Mouse (Mus musculus): ENCODE data around the gene Def6. TPM values are rescaled to one million over a fixed set of nuclear protein-coding genes. Genes with fewer than 3 reads are reported as not detected.
A peak's percentile ranks its signal among the peaks of the same experiment; 100 is the strongest.

The Def6 gene
- polyA plus RNA-seq, 1 experiment from 2014 or later, result 6.5 TPM

DNA sequence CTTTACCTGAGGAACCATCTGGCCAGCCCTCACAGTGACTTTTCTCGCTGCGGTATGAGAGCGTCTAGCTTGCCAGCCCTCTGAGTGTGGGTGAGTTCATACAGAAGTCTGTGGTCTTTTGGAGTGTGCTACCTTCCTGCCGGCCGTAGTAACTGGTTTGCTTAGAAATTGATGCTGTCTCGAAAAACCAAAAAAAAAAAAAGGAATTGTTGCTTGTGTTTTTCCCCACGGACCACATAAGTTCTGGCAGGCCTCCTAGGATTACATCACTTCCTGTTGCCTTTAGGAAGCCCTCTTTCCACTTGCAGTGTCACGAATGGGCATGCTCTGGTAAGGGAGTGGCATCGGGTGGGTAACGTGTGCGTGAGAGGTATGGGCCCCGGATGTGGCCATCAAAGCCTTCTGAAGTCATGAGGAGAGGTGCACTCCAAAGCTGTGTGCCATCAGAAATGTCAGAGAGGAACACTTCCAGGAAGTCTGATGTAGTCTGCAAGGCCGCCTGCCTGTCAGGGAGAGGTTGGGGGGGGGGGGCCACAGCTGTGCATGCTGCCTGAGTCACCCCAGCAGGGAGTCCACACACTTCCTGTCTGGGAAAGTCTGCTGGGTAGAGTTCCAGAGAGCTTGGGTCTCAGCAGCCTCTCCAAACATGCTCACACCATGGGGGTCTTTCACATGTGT is 49.2 kb downstream of the Def6 start:
- ATAC-seq (ENCODE audit: low FRiP score) (no peak), DNase-seq (ENCODE audit: low spot score) (no peak)
- no peaks in the 10 kb centered on the region for H3K27me3 ChIP-seq (ENCODE audit: control insufficient read depth, insufficient read depth, low read length)
- no peak overlapping the region for H3K4me2 ChIP-seq (replicated peaks)
- no peak overlapping the region for H3K9ac ChIP-seq
- H3K4me3 ChIP-seq (replicated peaks; ENCODE audit: low read length), result no peak overlapping the region
- no peaks in the 10 kb centered on the region for H3K36me3 ChIP-seq (replicated peaks; ENCODE audit: control insufficient read depth, insufficient read depth)
- 81% methylated on average over 13 of the region's 13 CpGs for WGBS
- peak overlapping the region; percentile 1; the same call in 1 of the 2 replicates for H3K27ac ChIP-seq
- H3K4me1 ChIP-seq (replicated peaks; ENCODE audit: control insufficient read depth, insufficient read depth, low read length), result peaks cover 20% of the 10 kb centered on the region
- H3K9me3 ChIP-seq (ENCODE audit: control insufficient read depth, low read length), result no peaks in the 10 kb centered on the region

- DNase-seq (ENCODE audit: low spot score) (no peak), ATAC-seq (ENCODE audit: low FRiP score) (no peak)
- Histone ChIP-seq H3K9ac (no peak overlapping the region), H3K27ac (no peak overlapping the region), H3K4me2 (replicated peaks) (no peak overlapping the region), H3K4me3 (replicated peaks; ENCODE audit: low read length) (no peak overlapping the region), H3K27me3 (ENCODE audit: control insufficient read depth, insufficient read depth, low read length) (no peaks in the 10 kb centered on the region), H3K9me3 (ENCODE audit: control insufficient read depth, low read length) (no peaks in the 10 kb centered on the region), H3K4me1 (replicated peaks; ENCODE audit: control insufficient read depth, insufficient read depth, low read length) (peaks cover 14% of the 10 kb centered on the region), H3K36me3 (replicated peaks; ENCODE audit: control insufficient read depth, insufficient read depth) (no peaks in the 10 kb centered on the region)
- WGBS, result 87% methylated on average over 9 of the region's 9 CpGs
Observed at GRCm38 (mm10) chr17:28258325-28258724, 50.7 kb downstream of the Def6 start.

GRCm38 (mm10) chr17:28259890-28260542 is 52.4 kb downstream of the Def6 start:
- H3K27ac ChIP-seq, result no peak overlapping the region
- peaks cover 14% of the 10 kb centered on the region for H3K4me1 ChIP-seq (replicated peaks; ENCODE audit: control insufficient read depth, insufficient read depth, low read length)
- H3K9ac ChIP-seq, result no peak overlapping the region
- no peaks in the 10 kb centered on the region for H3K36me3 ChIP-seq (replicated peaks; ENCODE audit: control insufficient read depth, insufficient read depth)
- H3K4me3 ChIP-seq (replicated peaks; ENCODE audit: low read length), result no peak overlapping the region
- no peak for ATAC-seq (ENCODE audit: low FRiP score)
- 78% methylated on average over 16 of the region's 16 CpGs for WGBS
- no peaks in the 10 kb centered on the region for H3K27me3 ChIP-seq (ENCODE audit: control insufficient read depth, insufficient read depth, low read length)
- no peaks in the 10 kb centered on the region for H3K9me3 ChIP-seq (ENCODE audit: control insufficient read depth, low read length)
- DNase-seq (ENCODE audit: low spot score), result no peak
- H3K4me2 ChIP-seq (replicated peaks), result no peak overlapping the region

- 88% methylated on average over 9 of the region's 9 CpGs for WGBS
- Histone ChIP-seq H3K9me3 (ENCODE audit: control insufficient read depth, low read length) (no peaks in the 10 kb centered on the region), H3K27me3 (ENCODE audit: control insufficient read depth, insufficient read depth, low read length) (no peaks in the 10 kb centered on the region), H3K4me3 (replicated peaks; ENCODE audit: low read length) (no peak overlapping the region), H3K4me2 (replicated peaks) (no peak overlapping the region), H3K27ac (no peak overlapping the region), H3K36me3 (replicated peaks; ENCODE audit: control insufficient read depth, insufficient read depth) (no peaks in the 10 kb centered on the region), H3K9ac (no peak overlapping the region), H3K4me1 (replicated peaks; ENCODE audit: control insufficient read depth, insufficient read depth, low read length) (peaks cover 10% of the 10 kb centered on the region)
- DNase-seq (ENCODE audit: low spot score) (no peak), ATAC-seq (ENCODE audit: low FRiP score) (no peak)
Observed at GRCm38 (mm10) chr17:28260543-28260909, 52.9 kb downstream of the Def6 start.

DNA sequence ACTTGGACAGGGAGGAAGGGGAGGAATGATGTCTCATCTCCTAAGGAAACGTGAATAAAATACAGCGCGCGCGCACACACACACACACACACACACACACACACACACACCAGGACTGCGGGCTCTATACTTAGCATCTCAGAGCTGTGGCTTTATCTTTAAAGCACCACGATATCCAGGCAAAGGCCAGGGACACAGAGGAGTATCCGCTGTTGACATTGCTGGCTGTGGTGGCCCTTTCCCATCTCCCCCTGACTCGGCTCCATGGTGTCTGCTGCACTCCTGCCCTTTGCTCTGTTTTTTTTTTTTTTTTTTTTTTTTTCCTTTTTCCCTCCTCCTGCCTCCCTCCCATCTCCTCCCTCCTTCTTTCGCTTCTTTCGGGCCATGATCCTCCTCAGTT is 54.2 kb downstream of the Def6 start:
- Histone ChIP-seq H3K27ac (no peak overlapping the region), H3K27me3 (ENCODE audit: control insufficient read depth, insufficient read depth, low read length) (no peaks in the 10 kb centered on the region), H3K9me3 (ENCODE audit: control insufficient read depth, low read length) (no peaks in the 10 kb centered on the region), H3K4me3 (replicated peaks; ENCODE audit: low read length) (no peak overlapping the region), H3K9ac (no peak overlapping the region), H3K4me1 (replicated peaks; ENCODE audit: control insufficient read depth, insufficient read depth, low read length) (peaks cover 3% of the 10 kb centered on the region; the same call in 1 of the 2 replicates), H3K36me3 (replicated peaks; ENCODE audit: control insufficient read depth, insufficient read depth) (no peaks in the 10 kb centered on the region), H3K4me2 (replicated peaks) (no peak overlapping the region)
- 80% methylated on average over 11 of the region's 11 CpGs for WGBS
- no peak for ATAC-seq (ENCODE audit: low FRiP score)
- no peak for DNase-seq (ENCODE audit: low spot score)

DNA sequence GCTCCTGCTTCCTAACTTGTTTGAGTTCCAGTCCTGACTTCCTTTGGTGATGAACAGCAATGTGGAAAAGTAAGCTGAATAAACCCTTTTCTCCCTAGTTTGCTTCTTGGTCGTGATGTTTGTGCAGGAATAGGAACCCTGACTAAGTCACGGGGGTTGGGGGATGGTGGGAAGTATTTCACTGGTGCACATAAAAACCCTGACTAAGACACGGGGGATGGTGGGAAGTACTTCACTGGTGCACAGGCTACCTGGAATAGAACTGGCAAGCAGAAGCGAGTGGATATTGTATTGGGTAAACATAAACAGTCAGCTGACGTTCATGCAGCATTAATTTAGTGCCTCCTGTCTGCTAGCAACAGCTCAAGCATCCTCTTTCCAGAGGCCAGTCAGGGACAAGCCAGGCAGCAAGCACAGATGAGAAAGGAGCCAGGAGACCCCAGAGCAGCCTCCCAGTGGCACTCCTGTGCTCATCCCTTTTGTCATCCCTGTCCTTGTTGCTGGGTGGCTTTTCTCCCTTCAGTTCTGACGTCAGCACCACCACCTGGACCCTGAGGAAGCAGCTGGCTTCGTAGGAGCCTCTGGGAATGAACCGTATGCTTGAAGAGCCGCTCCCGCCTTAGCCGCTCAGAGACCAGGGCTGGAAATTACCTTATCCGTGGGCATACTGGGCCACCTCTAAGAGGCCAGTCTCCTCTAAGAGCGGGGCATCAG is 55.8 kb downstream of the Def6 start:
- Histone ChIP-seq H3K27ac (no peak overlapping the region), H3K27me3 (ENCODE audit: control insufficient read depth, insufficient read depth, low read length) (no peaks in the 10 kb centered on the region), H3K4me1 (replicated peaks; ENCODE audit: control insufficient read depth, insufficient read depth, low read length) (no peaks in the 10 kb centered on the region), H3K9ac (no peak overlapping the region), H3K4me3 (replicated peaks; ENCODE audit: low read length) (no peak overlapping the region), H3K9me3 (ENCODE audit: control insufficient read depth, low read length) (no peaks in the 10 kb centered on the region), H3K4me2 (replicated peaks) (no peak overlapping the region), H3K36me3 (replicated peaks; ENCODE audit: control insufficient read depth, insufficient read depth) (no peaks in the 10 kb centered on the region)
- 63% methylated on average over 13 of the region's 13 CpGs for WGBS
- no peak for ATAC-seq (ENCODE audit: low FRiP score)
- DNase-seq (ENCODE audit: low spot score), result no peak

- Histone ChIP-seq H3K27me3 (ENCODE audit: control insufficient read depth, insufficient read depth, low read length) (no peaks in the 10 kb centered on the region), H3K9me3 (ENCODE audit: control insufficient read depth, low read length) (no peaks in the 10 kb centered on the region), H3K36me3 (replicated peaks; ENCODE audit: control insufficient read depth, insufficient read depth) (no peaks in the 10 kb centered on the region), H3K27ac (no peak overlapping the region), H3K4me3 (replicated peaks; ENCODE audit: low read length) (no peak overlapping the region), H3K4me2 (replicated peaks) (no peak overlapping the region), H3K4me1 (replicated peaks; ENCODE audit: control insufficient read depth, insufficient read depth, low read length) (no peaks in the 10 kb centered on the region), H3K9ac (no peak overlapping the region)
- ATAC-seq (ENCODE audit: low FRiP score) (no peak), DNase-seq (ENCODE audit: low spot score) (no peak)
- WGBS, result 93% methylated on average over 5 of the region's 5 CpGs
Observed at GRCm38 (mm10) chr17:28267251-28267650, 59.7 kb downstream of the Def6 start.

DNA sequence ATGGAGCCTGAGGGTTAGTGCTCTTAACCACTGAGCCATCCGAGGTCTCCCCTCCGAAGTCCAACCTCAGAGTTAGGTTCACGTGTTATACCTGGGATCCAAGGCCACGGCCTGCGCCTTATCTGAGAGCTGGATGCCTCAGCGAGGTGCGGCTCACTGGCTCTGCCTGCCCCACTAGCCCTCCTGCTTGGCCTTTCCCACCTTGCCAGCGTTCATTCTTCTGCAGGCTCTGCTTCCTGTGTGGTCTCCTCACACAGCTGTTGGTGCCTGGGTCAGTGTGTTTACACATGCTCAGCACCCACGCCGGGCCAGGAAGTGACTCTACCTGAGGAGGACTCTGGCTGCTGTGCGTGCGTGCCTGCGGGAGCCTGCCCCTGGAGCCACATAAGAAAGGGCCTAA is 62.6 kb downstream of the Def6 start:
- ATAC-seq (ENCODE audit: low FRiP score), result no peak
- no peak overlapping the region for H3K4me2 ChIP-seq (replicated peaks)
- H3K9ac ChIP-seq, result no peak overlapping the region
- no peaks in the 10 kb centered on the region for H3K36me3 ChIP-seq (replicated peaks; ENCODE audit: control insufficient read depth, insufficient read depth)
- no peaks in the 10 kb centered on the region for H3K4me1 ChIP-seq (replicated peaks; ENCODE audit: control insufficient read depth, insufficient read depth, low read length)
- no peak overlapping the region for H3K4me3 ChIP-seq (replicated peaks; ENCODE audit: low read length)
- no peak overlapping the region for H3K27ac ChIP-seq
- H3K9me3 ChIP-seq (ENCODE audit: control insufficient read depth, low read length), result no peaks in the 10 kb centered on the region
- WGBS, result 82% methylated on average over 13 of the region's 13 CpGs
- no peaks in the 10 kb centered on the region for H3K27me3 ChIP-seq (ENCODE audit: control insufficient read depth, insufficient read depth, low read length)
- DNase-seq (ENCODE audit: low spot score), result no peak

DNA sequence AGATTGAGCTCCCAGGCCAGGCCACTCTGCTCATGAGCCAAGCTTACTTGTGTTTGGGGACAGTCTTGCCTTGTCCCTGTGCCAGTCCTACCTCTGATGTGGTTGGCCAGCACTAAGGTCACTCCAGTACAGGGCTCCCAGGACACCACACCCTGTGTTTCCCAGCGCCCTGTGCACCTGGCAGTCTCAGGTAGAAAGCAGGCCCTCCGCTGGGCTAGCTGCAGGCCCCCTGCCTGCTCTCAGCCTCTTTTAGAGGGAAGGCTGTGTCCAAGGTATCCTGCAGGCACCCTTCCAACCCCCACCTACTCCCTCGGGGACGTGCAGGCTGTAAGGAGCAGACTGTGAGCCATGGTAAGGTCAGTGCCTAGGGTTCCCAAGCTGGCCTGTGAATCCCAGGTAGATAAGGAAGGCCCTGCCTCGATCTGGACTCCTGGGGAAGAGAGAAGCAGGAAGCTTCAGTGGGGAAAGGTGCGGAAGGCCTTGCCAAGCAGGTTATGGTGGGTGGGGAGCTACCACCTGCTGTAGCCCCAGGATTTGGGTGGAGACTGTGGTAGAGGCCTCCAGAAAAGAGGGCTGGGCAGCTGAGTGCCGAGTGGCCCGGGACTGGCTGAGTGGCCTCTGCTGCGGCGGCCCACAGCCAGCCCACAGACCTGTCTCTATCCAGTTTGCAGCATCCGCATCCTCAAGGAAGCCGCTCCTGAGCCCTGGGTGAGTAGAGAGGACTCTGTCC is 64.1 kb downstream of the Def6 start:
- no peak overlapping the region for H3K4me2 ChIP-seq (replicated peaks)
- no peaks in the 10 kb centered on the region for H3K9me3 ChIP-seq (ENCODE audit: control insufficient read depth, low read length)
- no peak overlapping the region for H3K4me3 ChIP-seq (replicated peaks; ENCODE audit: low read length)
- WGBS, result 81% methylated on average over 12 of the region's 12 CpGs
- no peaks in the 10 kb centered on the region for H3K36me3 ChIP-seq (replicated peaks; ENCODE audit: control insufficient read depth, insufficient read depth)
- ATAC-seq (ENCODE audit: low FRiP score), result no peak
- H3K4me1 ChIP-seq (replicated peaks; ENCODE audit: control insufficient read depth, insufficient read depth, low read length), result no peaks in the 10 kb centered on the region
- H3K27ac ChIP-seq, result no peak overlapping the region
- H3K27me3 ChIP-seq (ENCODE audit: control insufficient read depth, insufficient read depth, low read length), result no peaks in the 10 kb centered on the region
- H3K9ac ChIP-seq, result no peak overlapping the region
- no peak for DNase-seq (ENCODE audit: low spot score)
